Mouse (Mus musculus): Measurements from ENCODE around the gene Nup98.

DNA sequence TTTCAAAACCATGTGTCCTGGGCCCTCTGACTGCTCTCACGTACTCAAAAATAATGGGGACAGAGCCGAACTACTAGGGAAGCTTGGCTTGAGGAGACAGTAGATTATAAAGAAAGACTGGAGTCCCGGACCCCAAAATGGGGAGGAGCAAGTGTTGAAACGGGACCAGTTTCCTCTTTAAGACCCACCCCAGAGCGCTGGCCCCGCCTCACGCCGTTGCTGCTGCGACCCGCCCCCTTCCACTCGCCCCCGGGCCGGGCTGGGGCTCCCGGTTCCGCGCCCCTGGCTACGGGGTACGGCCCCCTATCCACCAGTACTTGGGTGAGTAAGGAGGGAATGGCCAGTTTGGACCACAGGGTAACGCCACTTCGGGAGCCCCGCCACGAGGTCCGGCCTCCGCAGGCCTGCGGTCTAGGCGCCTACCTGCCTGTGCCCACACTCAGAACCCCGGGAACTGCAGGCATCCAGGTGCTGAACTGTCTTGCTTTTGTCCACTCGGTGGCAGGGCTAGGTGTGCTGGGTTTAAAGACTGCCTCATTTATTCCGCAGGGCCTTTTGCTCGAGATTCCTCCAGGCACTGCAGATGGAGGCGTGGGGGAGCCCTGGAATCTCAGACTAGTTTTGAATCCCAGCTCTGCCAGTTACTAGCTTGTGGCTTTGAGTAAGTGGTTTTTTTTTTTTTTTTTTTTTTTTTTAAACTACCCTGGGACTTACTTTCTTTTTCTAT lies 13.0 kb upstream of the Nup98 start:
- TF ChIP-seq POLR2A (IDR thresholded peaks at IDR 0.05; ENCODE audit: extremely low read depth, insufficient read depth, low read length) (no peak), CTCF (IDR thresholded peaks at IDR 0.05; ENCODE audit: low read depth, low read length) (no peak)
